ENCODE assay signal across 10 mouse cellular contexts in genomic region chr12:107931476-107931875, GRCm38 (mm10).
DNase-seq lines count a peak whose midpoint lies in the region; ATAC-seq lines count a peak whose summit lies in the region.
"Had no signal": no experiment of that assay in that cellular context is flagged by ENCODE, and none has a peak within 500 bp of the region (broad histone marks: within the 10 kb centered on the region; RNA-seq: fewer than 3 reads in every experiment).

No protein-coding gene starts in this region.

- intact Hi-C loops in heart, postnatal 25 days (cut with DNase I): no loop called here

- DNase-seq in heart, postnatal 25 days (ENCODE audit: low spot score): no peak
- no peak for DNase-seq in midbrain, embryonic 11.5 days (ENCODE audit: low spot score, missing footprints)
- no peak for DNase-seq in limb, embryonic 10.5 days (ENCODE audit: low spot score)
- DNase-seq in natural killer cell, adult 2 months (ENCODE audit: low spot score in 2 of 2): no peak
- no peak for DNase-seq in frontal cortex, adult 2 months (ENCODE audit: extremely low spot score in 1 of 2, low spot score in 1 of 2)
- no peak for DNase-seq in thymus, postnatal 4 days
- DNase-seq: liver, postnatal 0 days had no signal

- ATAC-seq in heart, embryonic 14.5 days (ENCODE audit: insufficient number of reproducible peaks, insufficient read depth, low FRiP score, low read depth): no peak
- no peak for ATAC-seq in midbrain, embryonic 13.5 days
- ATAC-seq in midbrain, embryonic 11.5 days (ENCODE audit: low FRiP score): no peak
- ATAC-seq: liver, postnatal 0 days had no signal

- 0 out of 4 replicates have a peak overlapping the region, but pooled peaks of 1 of the 2 experiments have one; percentile 28 for H3K4me3 ChIP-seq in heart, embryonic 14.5 days (ENCODE audit: control insufficient read depth in 1 of 2, insufficient read depth in 1 of 2, low read depth in 1 of 2, low read length in 2 of 2)
- H3K4me3 ChIP-seq in midbrain, embryonic 13.5 days (replicated peaks): no peak overlapping the region
- no peak overlapping the region for H3K4me3 ChIP-seq in midbrain, embryonic 11.5 days (ENCODE audit: low read depth, low read length)
- H3K4me3 ChIP-seq in limb, embryonic 10.5 days: no peak overlapping the region

- peaks cover 1% of the 10 kb centered on the region; the same call in 1 of the 2 replicates for H3K27me3 ChIP-seq in heart, embryonic 14.5 days (ENCODE audit: control insufficient read depth, insufficient read depth, low read length)
- H3K27me3 ChIP-seq in midbrain, embryonic 13.5 days: no peaks in the 10 kb centered on the region
- H3K27me3 ChIP-seq in midbrain, embryonic 11.5 days (ENCODE audit: control insufficient read depth, insufficient read depth, low read length): no peaks in the 10 kb centered on the region
- H3K27me3 ChIP-seq in limb, embryonic 10.5 days (ENCODE audit: low read depth, poor library complexity, severe bottlenecking): no peaks in the 10 kb centered on the region
- H3K27me3 ChIP-seq: CH12.LX had no signal

- H3K36me3 ChIP-seq in heart, embryonic 14.5 days (ENCODE audit: control insufficient read depth, insufficient read depth, low read length): no peaks in the 10 kb centered on the region
- no peaks in the 10 kb centered on the region for H3K36me3 ChIP-seq in midbrain, embryonic 13.5 days
- no peaks in the 10 kb centered on the region for H3K36me3 ChIP-seq in midbrain, embryonic 11.5 days (ENCODE audit: control insufficient read depth, insufficient read depth, low read length)
- H3K36me3 ChIP-seq in limb, embryonic 10.5 days: no peaks in the 10 kb centered on the region

- 61% methylated on average over 5 of the region's 5 CpGs for WGBS in heart, embryonic 14.5 days
- WGBS in midbrain, embryonic 13.5 days: 85% methylated on average over 5 of the region's 5 CpGs
- 87% methylated on average over 5 of the region's 5 CpGs for WGBS in midbrain, embryonic 11.5 days
- WGBS in limb, embryonic 10.5 days: 94% methylated on average over 5 of the region's 5 CpGs

- no peaks in the 10 kb centered on the region for H3K9me3 ChIP-seq in heart, embryonic 14.5 days (ENCODE audit: control insufficient read depth, low read length)
- H3K9me3 ChIP-seq in midbrain, embryonic 13.5 days: no peaks in the 10 kb centered on the region
- no peaks in the 10 kb centered on the region for H3K9me3 ChIP-seq in midbrain, embryonic 11.5 days (ENCODE audit: control insufficient read depth, low read length)
- H3K9me3 ChIP-seq in limb, embryonic 10.5 days (replicated peaks): no peaks in the 10 kb centered on the region

- peak overlapping the region; percentile 72 for H3K4me2 ChIP-seq in heart, embryonic 14.5 days (ENCODE audit: low read length)
- H3K4me2 ChIP-seq in midbrain, embryonic 13.5 days (replicated peaks): no peak overlapping the region
- no peak overlapping the region for H3K4me2 ChIP-seq in midbrain, embryonic 11.5 days

- H3K9ac ChIP-seq in heart, embryonic 14.5 days (ENCODE audit: low read length): no peak overlapping the region
- H3K9ac ChIP-seq in midbrain, embryonic 13.5 days (replicated peaks): no peak overlapping the region
- no peak overlapping the region for H3K9ac ChIP-seq in midbrain, embryonic 11.5 days (ENCODE audit: low read length)
- H3K9ac ChIP-seq: liver, postnatal 0 days had no signal

- H3K4me1 ChIP-seq in heart, embryonic 14.5 days (ENCODE audit: control insufficient read depth in 2 of 2, insufficient read depth in 2 of 2, low read length in 2 of 2): peaks cover 35 to 52% of the 10 kb centered on the region in 2 experiments
- peaks cover 89% of the 10 kb centered on the region for H3K4me1 ChIP-seq in midbrain, embryonic 13.5 days (replicated peaks)
- peaks cover 36% of the 10 kb centered on the region for H3K4me1 ChIP-seq in midbrain, embryonic 11.5 days (ENCODE audit: control insufficient read depth, insufficient read depth, low read length)
- H3K4me1 ChIP-seq in limb, embryonic 10.5 days: peaks cover 74% of the 10 kb centered on the region

- peak overlapping the region; percentile 71 to 93 for H3K27ac ChIP-seq in heart, embryonic 14.5 days (replicated peaks in 1 of 2; ENCODE audit: control insufficient read depth in 1 of 2, insufficient read depth in 1 of 2, low read depth in 2 of 2, low read length in 2 of 2)
- H3K27ac ChIP-seq in midbrain, embryonic 13.5 days: peak overlapping the region; percentile 54
- no peak overlapping the region for H3K27ac ChIP-seq in midbrain, embryonic 11.5 days (ENCODE audit: low read depth, low read length)
- peak overlapping the region; percentile 42; the same call in 1 of the 2 replicates for H3K27ac ChIP-seq in limb, embryonic 10.5 days
